Mouse (Mus musculus): ENCODE results near the gene Eps15l1. TPM values are rescaled to one million over a fixed set of nuclear protein-coding genes. Genes with fewer than 3 reads are reported as not detected.

The Eps15l1 gene
- polyA plus RNA-seq, 1 experiment from 2014 or later: 51.9 TPM

DNA sequence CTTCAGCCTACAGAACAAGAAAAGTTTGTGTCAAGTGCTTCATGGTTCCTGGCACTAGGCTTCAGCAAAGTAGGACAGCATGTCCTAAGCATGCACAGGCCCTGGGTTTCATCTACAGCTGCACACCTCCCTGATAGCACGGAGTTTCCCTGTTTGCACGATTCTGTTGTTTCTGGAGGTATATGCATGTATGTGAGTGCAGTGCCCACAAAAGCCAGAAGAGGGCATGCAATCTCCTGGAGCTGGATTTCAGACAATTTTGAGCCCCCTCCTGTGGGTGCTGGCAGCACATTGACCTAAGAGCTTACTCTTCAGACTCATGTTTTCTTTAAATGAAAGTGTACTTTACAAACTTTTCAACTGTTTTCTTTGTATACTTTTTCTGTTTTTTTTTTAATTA is 32.6 kb upstream of the Eps15l1 start:
- Histone ChIP-seq H3K9me3 (ENCODE audit: control insufficient read depth, low read length) (no peaks in the 10 kb centered on the region), H3K4me3 (ENCODE audit: low read length) (no peak overlapping the region), H3K4me2 (ENCODE audit: low read length) (no peak overlapping the region), H3K27ac (ENCODE audit: low read depth, low read length) (no peak overlapping the region), H3K4me1 (ENCODE audit: control insufficient read depth, insufficient read depth, low read depth, low read length) (no peaks in the 10 kb centered on the region), H3K27me3 (replicated peaks; ENCODE audit: control insufficient read depth, insufficient read depth, low read length) (no peaks in the 10 kb centered on the region), H3K36me3 (ENCODE audit: control insufficient read depth, insufficient read depth, low read length) (peaks cover 43% of the 10 kb centered on the region), H3K9ac (ENCODE audit: low read depth, low read length) (no peak overlapping the region)
- 95% methylated on average over 2 of the region's 2 CpGs for WGBS
- no peak for ATAC-seq

GRCm38 (mm10) chr8:72451516-72451915 is 30.3 kb upstream of the Eps15l1 start:
- no peak overlapping the region for H3K4me3 ChIP-seq (ENCODE audit: low read length)
- H3K27ac ChIP-seq (ENCODE audit: low read depth, low read length): no peak overlapping the region
- WGBS: 87% methylated on average over 8 of the region's 8 CpGs
- H3K4me1 ChIP-seq (ENCODE audit: control insufficient read depth, insufficient read depth, low read depth, low read length): peaks cover 4% of the 10 kb centered on the region; the same call in 1 of the 2 replicates
- no peak overlapping the region for H3K9ac ChIP-seq (ENCODE audit: low read depth, low read length)
- H3K36me3 ChIP-seq (ENCODE audit: control insufficient read depth, insufficient read depth, low read length): peaks cover 39% of the 10 kb centered on the region
- H3K4me2 ChIP-seq (ENCODE audit: low read length): no peak overlapping the region
- ATAC-seq: no peak
- H3K27me3 ChIP-seq (replicated peaks; ENCODE audit: control insufficient read depth, insufficient read depth, low read length): no peaks in the 10 kb centered on the region
- H3K9me3 ChIP-seq (ENCODE audit: control insufficient read depth, low read length): no peaks in the 10 kb centered on the region

DNA sequence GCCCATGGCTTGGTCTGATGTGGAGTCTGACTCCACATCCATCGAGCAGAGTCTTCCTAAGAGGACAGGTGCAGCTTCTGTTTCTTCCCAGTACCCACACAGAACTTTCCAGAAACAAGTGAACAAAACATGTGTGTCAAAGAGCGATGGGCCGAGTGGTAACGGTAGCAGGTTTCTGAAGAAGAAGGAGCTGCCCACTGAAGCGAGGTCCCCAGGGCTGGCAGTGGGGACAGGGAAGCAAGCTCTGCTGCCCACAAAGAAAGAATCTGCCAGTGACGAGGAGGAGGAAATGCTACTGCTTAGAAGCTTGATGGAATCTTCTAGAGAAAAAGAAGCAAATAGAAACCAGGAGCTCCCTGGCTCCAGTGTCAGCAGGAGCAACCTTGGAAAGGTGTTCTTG is 23.8 kb upstream of the Eps15l1 start:
- H3K36me3 ChIP-seq (ENCODE audit: control insufficient read depth, insufficient read depth, low read length): peaks cover 6% of the 10 kb centered on the region; the same call in 1 of the 2 replicates
- H3K27ac ChIP-seq (ENCODE audit: low read depth, low read length): no peak overlapping the region
- no peak overlapping the region for H3K4me3 ChIP-seq (ENCODE audit: low read length)
- H3K9me3 ChIP-seq (ENCODE audit: control insufficient read depth, low read length): no peaks in the 10 kb centered on the region
- peaks cover 4% of the 10 kb centered on the region; the same call in 1 of the 2 replicates for H3K4me1 ChIP-seq (ENCODE audit: control insufficient read depth, insufficient read depth, low read depth, low read length)
- no peak overlapping the region for H3K9ac ChIP-seq (ENCODE audit: low read depth, low read length)
- 96% methylated on average over 6 of the region's 6 CpGs for WGBS
- no peak overlapping the region for H3K4me2 ChIP-seq (ENCODE audit: low read length)
- no peaks in the 10 kb centered on the region for H3K27me3 ChIP-seq (replicated peaks; ENCODE audit: control insufficient read depth, insufficient read depth, low read length)
- no peak for ATAC-seq

- H3K4me3 ChIP-seq (ENCODE audit: low read length): peak overlapping the region; percentile 53
- no peaks in the 10 kb centered on the region for H3K27me3 ChIP-seq (replicated peaks; ENCODE audit: control insufficient read depth, insufficient read depth, low read length)
- WGBS: 37% methylated on average over 6 of the region's 6 CpGs
- no peaks in the 10 kb centered on the region for H3K9me3 ChIP-seq (ENCODE audit: control insufficient read depth, low read length)
- H3K36me3 ChIP-seq (ENCODE audit: control insufficient read depth, insufficient read depth, low read length): no peaks in the 10 kb centered on the region; the same call in 1 of the 2 replicates
- peaks cover 4% of the 10 kb centered on the region; the same call in 1 of the 2 replicates for H3K4me1 ChIP-seq (ENCODE audit: control insufficient read depth, insufficient read depth, low read depth, low read length)
- ATAC-seq: peak; percentile 72; the same call in 1 of the 2 replicates
- peak overlapping the region; percentile 74 for H3K4me2 ChIP-seq (ENCODE audit: low read length)
- H3K27ac ChIP-seq (ENCODE audit: low read depth, low read length): peak overlapping the region; percentile 72
- H3K9ac ChIP-seq (ENCODE audit: low read depth, low read length): peak overlapping the region; percentile 81
These were observed 22.7 kb upstream of the Eps15l1 start for GRCm38 (mm10) chr8:72443994-72444350.

GRCm38 (mm10) chr8:72443338-72443993 is 22.2 kb upstream of the Eps15l1 start, which contains the start of the genes Calr3 and 1700030K09Rik:
Gene Calr3 (minus strand): TSS chr8:72443870.
Gene 1700030K09Rik (plus strand): TSS chr8:72443880.
- Histone ChIP-seq H3K4me2 (ENCODE audit: low read length) (peak within 1 kb of the TSS; percentile 76), H3K27me3 (replicated peaks; ENCODE audit: control insufficient read depth, insufficient read depth, low read length) (no peaks in the 10 kb centered on the region), H3K27ac (ENCODE audit: low read depth, low read length) (peak within 1 kb of the TSS; percentile 72), H3K9me3 (ENCODE audit: control insufficient read depth, low read length) (no peaks in the 10 kb centered on the region), H3K9ac (ENCODE audit: low read depth, low read length) (peak within 1 kb of the TSS; percentile 81), H3K4me1 (ENCODE audit: control insufficient read depth, insufficient read depth, low read depth, low read length) (peaks cover 4% of the 10 kb centered on the region; the same call in 1 of the 2 replicates), H3K4me3 (ENCODE audit: low read length) (peak within 1 kb of the TSS; percentile 53), H3K36me3 (ENCODE audit: control insufficient read depth, insufficient read depth, low read length) (no peaks in the 10 kb centered on the region)
- WGBS: 5% methylated on average over 34 of the region's 34 CpGs
- peak; percentile 100 for ATAC-seq

GRCm38 (mm10) chr8:72438248-72439015 is 17.2 kb upstream of the Eps15l1 start:
- Histone ChIP-seq H3K27ac (ENCODE audit: low read depth, low read length) (no peak overlapping the region), H3K36me3 (ENCODE audit: control insufficient read depth, insufficient read depth, low read length) (no peaks in the 10 kb centered on the region), H3K4me1 (ENCODE audit: control insufficient read depth, insufficient read depth, low read depth, low read length) (no peaks in the 10 kb centered on the region), H3K4me3 (ENCODE audit: low read length) (no peak overlapping the region), H3K27me3 (replicated peaks; ENCODE audit: control insufficient read depth, insufficient read depth, low read length) (no peaks in the 10 kb centered on the region), H3K9me3 (ENCODE audit: control insufficient read depth, low read length) (no peaks in the 10 kb centered on the region), H3K9ac (ENCODE audit: low read depth, low read length) (no peak overlapping the region), H3K4me2 (ENCODE audit: low read length) (no peak overlapping the region)
- WGBS: 63% methylated on average over 8 of the region's 8 CpGs
- ATAC-seq: no peak

- no peaks in the 10 kb centered on the region for H3K9me3 ChIP-seq (ENCODE audit: control insufficient read depth, low read length)
These were observed 13.7 kb upstream of the Eps15l1 start for GRCm38 (mm10) chr8:72434952-72435351.

GRCm38 (mm10) chr8:72429676-72430075 is 8.4 kb upstream of the Eps15l1 start:
- no peaks in the 10 kb centered on the region for H3K9me3 ChIP-seq (ENCODE audit: control insufficient read depth, low read length)
- no peak for ATAC-seq
- H3K4me1 ChIP-seq (ENCODE audit: control insufficient read depth, insufficient read depth, low read depth, low read length): no peaks in the 10 kb centered on the region
- H3K36me3 ChIP-seq (ENCODE audit: control insufficient read depth, insufficient read depth, low read length): no peaks in the 10 kb centered on the region
- H3K9ac ChIP-seq (ENCODE audit: low read depth, low read length): no peak overlapping the region
- H3K4me3 ChIP-seq (ENCODE audit: low read length): no peak overlapping the region
- 57% methylated on average over 13 of the region's 13 CpGs for WGBS
- H3K27ac ChIP-seq (ENCODE audit: low read depth, low read length): no peak overlapping the region
- no peaks in the 10 kb centered on the region for H3K27me3 ChIP-seq (replicated peaks; ENCODE audit: control insufficient read depth, insufficient read depth, low read length)
- no peak overlapping the region for H3K4me2 ChIP-seq (ENCODE audit: low read length)

More at GRCm38 (mm10) chr8:72434952-72435351, 13.7 kb upstream of the Eps15l1 start:
- H3K27ac ChIP-seq (ENCODE audit: low read depth, low read length): no peak overlapping the region
- ATAC-seq: no peak
- H3K9ac ChIP-seq (ENCODE audit: low read depth, low read length): no peak overlapping the region
- H3K4me2 ChIP-seq (ENCODE audit: low read length): no peak overlapping the region
- WGBS: 42% methylated on average over 2 of the region's 2 CpGs
- H3K36me3 ChIP-seq (ENCODE audit: control insufficient read depth, insufficient read depth, low read length): no peaks in the 10 kb centered on the region
- no peak overlapping the region for H3K4me3 ChIP-seq (ENCODE audit: low read length)
- no peaks in the 10 kb centered on the region for H3K4me1 ChIP-seq (ENCODE audit: control insufficient read depth, insufficient read depth, low read depth, low read length)
- H3K27me3 ChIP-seq (replicated peaks; ENCODE audit: control insufficient read depth, insufficient read depth, low read length): no peaks in the 10 kb centered on the region

- no peak overlapping the region for H3K4me2 ChIP-seq (ENCODE audit: low read length)
- H3K27me3 ChIP-seq (replicated peaks; ENCODE audit: control insufficient read depth, insufficient read depth, low read length): no peaks in the 10 kb centered on the region
- H3K4me1 ChIP-seq (ENCODE audit: control insufficient read depth, insufficient read depth, low read depth, low read length): peaks cover 22% of the 10 kb centered on the region
- no peak overlapping the region for H3K27ac ChIP-seq (ENCODE audit: low read depth, low read length)
- WGBS: 63% methylated on average over 1 of the region's 1 CpGs
- no peaks in the 10 kb centered on the region for H3K36me3 ChIP-seq (ENCODE audit: control insufficient read depth, insufficient read depth, low read length)
- H3K4me3 ChIP-seq (ENCODE audit: low read length): no peak overlapping the region
- H3K9me3 ChIP-seq (ENCODE audit: control insufficient read depth, low read length): no peaks in the 10 kb centered on the region
- H3K9ac ChIP-seq (ENCODE audit: low read depth, low read length): no peak overlapping the region
- no peak for ATAC-seq
These were observed 1.7 kb upstream of the Eps15l1 start for GRCm38 (mm10) chr8:72422926-72423325.

All from hindbrain, embryonic 16.5 days (tissue).